Mouse (Mus musculus): ENCODE measurements at regions not wholly inside any gene's neighbourhood (a gene's known extent, or its start where the extent isn't known, plus 50 kb on each side); places are given as distances from the start of the nearest gene placed in this dataset.

- DNase-seq (ENCODE audit: low read depth, low spot score) = no peak
These were observed 167.7 kb upstream of the Atp10a start for GRCm38 (mm10) chr7:58488250-58488649.
